Mouse (Mus musculus) ES-Bruce4 (cell line): Measurements from ENCODE around the gene Cspg4. TPM values are rescaled to one million over a fixed set of nuclear protein-coding genes. Genes with fewer than 3 reads are reported as not detected.
A peak's percentile ranks its signal among the peaks of the same experiment; 100 is the strongest.

ENCODE experiments used
- H3K27ac ChIP-seq: 2 replicates; pipeline ENCODE4 v1.5.1; 2012; ENCODE audit warnings: low read length, inconsistent platforms; ENCODE audit not compliant: insufficient read depth
- H3K27me3 ChIP-seq: 2 replicates; pipeline ENCODE4 v1.6.1; 2012; ENCODE audit warnings: mild to moderate bottlenecking, low read length, inconsistent platforms; ENCODE audit not compliant: control insufficient read depth, poor library complexity, insufficient read depth, severe bottlenecking
- H3K36me3 ChIP-seq: 2 replicates; pipeline ENCODE4 v1.6.1; 2012; ENCODE audit warnings: inconsistent platforms, mild to moderate bottlenecking, low read length, moderate library complexity; ENCODE audit not compliant: control insufficient read depth, poor library complexity, insufficient read depth, severe bottlenecking
- H3K4me1 ChIP-seq: one replicate; pipeline ENCODE4 v1.8.1; 2011; ENCODE audit warnings: low read length; ENCODE audit not compliant: control insufficient read depth, insufficient read depth
- H3K4me3 ChIP-seq: 2 replicates; pipeline ENCODE4 v1.5.1; 2011; ENCODE audit warnings: low read depth, mild to moderate bottlenecking, low read length
- H3K9ac ChIP-seq: 2 replicates; pipeline ENCODE4 v1.6.1; 2012; ENCODE audit warnings: low read depth, mild to moderate bottlenecking, inconsistent platforms; ENCODE audit not compliant: poor library complexity, severe bottlenecking
- H3K9me3 ChIP-seq: replicated peaks from 2 replicates; pipeline ENCODE4 v1.6.1; 2012; ENCODE audit warnings: mild to moderate bottlenecking, low read length, inconsistent platforms; ENCODE audit not compliant: control insufficient read depth, poor library complexity, insufficient read depth, severe bottlenecking
- CTCF ChIP-seq: IDR thresholded peaks from one replicate; pipeline ENCODE4 v1.8.1; 2011; ENCODE audit warnings: low read depth, low read length
- EP300 ChIP-seq: IDR thresholded peaks from 2 replicates; pipeline ENCODE4 v1.6.1; 2011; ENCODE audit warnings: low read depth, low read length; ENCODE audit not compliant: insufficient read depth
- POLR2A ChIP-seq: IDR thresholded peaks from one replicate; pipeline ENCODE4 v1.8.1; 2011; ENCODE audit warnings: low read length; ENCODE audit not compliant: insufficient read depth
- polyA plus RNA-seq: library from polyadenylated mRNA; stranded (reverse); fragments of >200 nt; gene quantifications from 2 replicates; pipeline ENCODE4 v1.2.4, GENCODE M21; 2011; ENCODE audit warnings: low read depth; ENCODE audit not compliant: missing spikeins, insufficient read depth, insufficient read length

Cspg4 gene
- polyA plus RNA-seq, 1 experiment = 0.48 TPM

- TF ChIP-seq EP300 = no peak
- no peak for TF ChIP-seq POLR2A
- TF ChIP-seq CTCF = no peak
- no peak overlapping the region for H3K27ac ChIP-seq
- H3K4me3 ChIP-seq = no peak overlapping the region
- H3K36me3 ChIP-seq = no peaks in the 10 kb centered on the region
- peaks cover 3% of the 10 kb centered on the region for H3K4me1 ChIP-seq
- H3K9ac ChIP-seq = no peak overlapping the region
- H3K27me3 ChIP-seq = no peaks in the 10 kb centered on the region
- no peaks in the 10 kb centered on the region for H3K9me3 ChIP-seq
Observed at GRCm38 (mm10) chr9:56926025-56926360, 61.2 kb downstream of the Cspg4 start.

- no peak overlapping the region for H3K27ac ChIP-seq
- no peaks in the 10 kb centered on the region for H3K36me3 ChIP-seq
- peaks cover 3% of the 10 kb centered on the region for H3K4me1 ChIP-seq
- no peaks in the 10 kb centered on the region for H3K27me3 ChIP-seq
- TF ChIP-seq EP300 (no peak), POLR2A (no peak), CTCF (no peak)
- no peak overlapping the region for H3K9ac ChIP-seq
- no peak overlapping the region for H3K4me3 ChIP-seq
- no peaks in the 10 kb centered on the region for H3K9me3 ChIP-seq
Observed at GRCm38 (mm10) chr9:56926387-56926786, 61.6 kb downstream of the Cspg4 start.

- no peaks in the 10 kb centered on the region for H3K27me3 ChIP-seq
- no peaks in the 10 kb centered on the region for H3K9me3 ChIP-seq
- H3K27ac ChIP-seq = no peak overlapping the region
- H3K4me3 ChIP-seq = peak overlapping the region; percentile 79
- peaks cover 3% of the 10 kb centered on the region for H3K4me1 ChIP-seq
- H3K9ac ChIP-seq = peak overlapping the region; percentile 76
- no peaks in the 10 kb centered on the region for H3K36me3 ChIP-seq
- TF ChIP-seq POLR2A = no peak
- TF ChIP-seq CTCF = no peak
- TF ChIP-seq EP300 = no peak
Observed at GRCm38 (mm10) chr9:56927191-56928012, 62.6 kb downstream of the Cspg4 start.

DNA sequence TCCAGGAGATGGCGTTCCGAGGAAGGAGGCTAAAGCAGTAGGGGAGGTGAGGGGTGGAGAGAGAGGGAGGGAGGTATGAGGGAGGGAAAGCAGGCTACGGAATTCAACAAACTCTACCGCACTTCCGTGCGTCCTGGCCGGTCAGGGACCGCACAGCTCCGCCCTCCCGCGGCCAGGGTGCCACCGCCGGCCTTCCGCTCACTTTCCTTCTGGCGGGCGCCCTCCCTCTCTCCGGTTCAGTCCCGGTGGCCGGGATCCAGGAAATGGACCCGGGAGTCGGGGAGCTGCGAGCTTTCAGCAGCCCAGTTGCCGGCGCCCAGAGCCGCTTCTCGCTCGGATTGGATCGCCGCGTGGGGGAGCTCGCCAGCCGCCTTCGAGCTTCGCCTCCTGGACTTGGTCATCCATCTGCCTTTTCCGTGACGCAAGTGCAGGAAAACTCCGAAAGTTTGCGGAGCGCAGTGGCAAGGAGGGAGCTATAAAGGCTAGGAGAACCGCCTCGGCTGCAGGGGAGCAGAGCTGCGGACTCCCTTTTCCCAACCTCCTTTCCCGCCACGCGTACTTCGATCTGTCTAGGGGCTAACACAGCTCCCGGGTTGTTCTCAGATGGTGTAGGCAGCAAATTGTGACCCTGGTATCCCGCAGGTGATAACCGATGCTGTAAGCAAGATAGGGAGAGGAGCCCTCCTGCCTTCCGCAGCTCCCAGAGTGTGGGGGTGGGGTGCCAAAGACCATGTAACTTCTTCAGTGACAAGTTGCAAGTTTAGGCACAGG, 63.4 kb downstream of the Cspg4 start, which contains the start of gene Snx33:
Gene Snx33 (minus strand): TSS at position 331 of the 771 bp plus-strand sequence.
- H3K27ac ChIP-seq = 0 out of 2 replicates have a peak within 1 kb of the TSS, but pooled peaks have one; percentile 31
- H3K4me3 ChIP-seq = peak within 1 kb of the TSS; percentile 79
- no peaks in the 10 kb centered on the region for H3K27me3 ChIP-seq
- no peaks in the 10 kb centered on the region for H3K9me3 ChIP-seq
- H3K4me1 ChIP-seq = peaks cover 3% of the 10 kb centered on the region
- no peaks in the 10 kb centered on the region for H3K36me3 ChIP-seq
- TF ChIP-seq EP300 (no peak), POLR2A (no peak), CTCF (peak; percentile 26)
- H3K9ac ChIP-seq = peak within 1 kb of the TSS; percentile 76

DNA sequence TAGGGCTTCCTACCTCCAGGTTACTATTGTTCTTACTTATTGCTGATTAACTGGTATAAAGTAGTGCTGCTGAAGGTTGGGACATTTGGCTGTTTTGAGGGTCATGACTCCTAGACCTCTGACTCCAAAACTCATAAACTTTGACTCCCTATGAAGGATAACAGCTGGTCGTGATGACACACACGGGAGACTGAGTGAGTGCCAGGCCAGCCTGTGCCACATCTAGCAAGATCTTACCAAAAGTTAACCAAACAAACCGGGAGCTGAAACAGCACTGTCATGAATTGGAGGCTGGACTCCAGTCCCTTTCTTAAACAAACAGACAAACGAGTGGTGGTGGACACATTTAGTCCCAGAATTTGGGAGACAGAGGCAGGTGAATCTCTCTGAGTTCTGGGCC, 64.7 kb downstream of the Cspg4 start:
- Histone ChIP-seq H3K4me1 (peaks cover 3% of the 10 kb centered on the region), H3K36me3 (no peaks in the 10 kb centered on the region), H3K27me3 (no peaks in the 10 kb centered on the region), H3K27ac (no peak overlapping the region), H3K9me3 (no peaks in the 10 kb centered on the region), H3K9ac (no peak overlapping the region), H3K4me3 (no peak overlapping the region)
- TF ChIP-seq EP300 (no peak), POLR2A (no peak), CTCF (no peak)
